Comparison of ENCODE assay signal across 24 mouse cellular contexts in the genomic region with DNA sequence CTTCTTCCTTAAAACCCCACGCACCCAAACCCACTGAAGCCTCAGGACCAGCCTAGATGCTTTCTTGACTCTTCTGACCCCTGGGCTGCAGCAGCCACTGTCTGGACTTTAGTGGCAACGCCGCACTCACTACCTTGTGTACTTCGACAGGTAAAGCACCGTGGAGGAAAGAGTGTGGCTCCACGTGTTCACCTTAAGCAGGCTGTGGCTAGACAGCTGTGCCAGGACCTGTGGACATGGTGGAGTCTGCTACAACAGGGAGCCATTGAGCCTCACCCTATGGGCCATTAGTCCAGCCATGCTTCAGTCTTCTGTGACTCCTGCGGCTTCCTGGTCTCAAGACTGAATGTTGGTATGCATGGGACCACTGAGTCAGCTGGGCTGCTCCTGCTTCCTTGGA. TPM values are rescaled to one million over a fixed set of nuclear protein-coding genes. Genes with fewer than 3 reads are reported as not detected.
"Had no signal": no experiment of that assay in that cellular context is flagged by ENCODE, and none has a peak within 500 bp of the region (broad histone marks: within the 10 kb centered on the region; RNA-seq: fewer than 3 reads in every experiment).

No protein-coding gene starts in this region.

- H3K9me3 ChIP-seq: limb, embryonic 12.5 days; limb, embryonic 15.5 days; midbrain, embryonic 12.5 days; neural tube, embryonic 13.5 days had no signal

- H3K9ac ChIP-seq: limb, embryonic 12.5 days; limb, embryonic 15.5 days; liver, embryonic 14.5 days; liver, postnatal 0 days; lung, embryonic 14.5 days; midbrain, embryonic 12.5 days; neural tube, embryonic 13.5 days had no signal

- H3K4me2 ChIP-seq: limb, embryonic 12.5 days; limb, embryonic 15.5 days; liver, embryonic 11.5 days; lung, embryonic 14.5 days; midbrain, embryonic 12.5 days; neural tube, embryonic 13.5 days had no signal

- ATAC-seq: intestine, embryonic 16.5 days; liver, postnatal 0 days; midbrain, embryonic 16.5 days had no signal

- H3K27ac ChIP-seq: limb, embryonic 12.5 days; limb, embryonic 15.5 days; liver, embryonic 14.5 days; midbrain, embryonic 12.5 days; neural tube, embryonic 13.5 days had no signal

- H3K4me3 ChIP-seq: limb, embryonic 12.5 days; limb, embryonic 15.5 days; midbrain, embryonic 12.5 days; myocyte; neural tube, embryonic 13.5 days had no signal

- DNase-seq: kidney, adult 18-20 months; kidney, adult 9 months; kidney, postnatal 14 days; left cerebral cortex, postnatal 4 days; liver, postnatal 0 days; lung, embryonic 14.5 days; lung, postnatal 10 days; lung, postnatal 36 days; retina, postnatal 1 day; thymus, postnatal 25 days had no signal

- H3K36me3 ChIP-seq: limb, embryonic 12.5 days; limb, embryonic 15.5 days; midbrain, embryonic 12.5 days; neural tube, embryonic 13.5 days had no signal

- H3K4me1 ChIP-seq: limb, embryonic 12.5 days had no signal

RNA-seq across cellular contexts. Expression of a gene that starts 4.9 kb away (rescaled TPM):
- total RNA-seq: megakaryocyte progenitor cell, adult 5-6 weeks; megakaryocyte-erythroid progenitor cell, adult 5-6 weeks; monocyte, adult 5-6 weeks; neutrophil, adult 5-6 weeks had no signal
- polyA plus RNA-seq: liver, postnatal 0 days; myocyte; spleen, adult 2 months had no signal
